Mouse (Mus musculus) MEL (cell line): Measurements from ENCODE around the gene Rbks. TPM values are rescaled to one million over a fixed set of nuclear protein-coding genes. Genes with fewer than 3 reads are reported as not detected.

Experiments
- DNase-seq: peaks from one replicate; pipeline ENCODE4 v3.0.0; 2011; ENCODE audit warnings: low read depth, low spot score
- H3K27ac ChIP-seq: 2 replicates; pipeline ENCODE4 v1.5.1; 2012; ENCODE audit warnings: low read depth, mild to moderate bottlenecking, control low read depth, low read length, moderate library complexity; ENCODE audit not compliant: control insufficient read depth
- H3K27me3 ChIP-seq, 2 experiments: fragments of 150-350 bp in 1 of 2; sonication (generic) in 1 of 2; 2 replicates each; pipeline ENCODE4 v1.6.1; 2012; ENCODE audit warnings: low read length in 2 of 2, mild to moderate bottlenecking in 2 of 2, improper control_type of control experiment in 1 of 2, moderate library complexity in 1 of 2; ENCODE audit not compliant: insufficient read depth in 2 of 2, control insufficient read depth in 1 of 2
- H3K36me3 ChIP-seq, 2 experiments: 2 replicates each; pipeline ENCODE4 v1.6.1; 2012 to 2014; ENCODE audit warnings: low read length in 2 of 2, improper control_type of control experiment in 1 of 2, inconsistent platforms in 1 of 2, mild to moderate bottlenecking in 1 of 2; ENCODE audit not compliant: insufficient read depth in 2 of 2, control insufficient read depth in 1 of 2
- H3K4me1 ChIP-seq, 2 experiments: fragments of 150-350 bp in 1 of 2; sonication (generic) in 1 of 2; 2 replicates each; pipeline ENCODE4 v1.6.1; 2012; ENCODE audit warnings: low read length in 2 of 2, improper control_type of control experiment in 1 of 2, mild to moderate bottlenecking in 1 of 2; ENCODE audit not compliant: insufficient read depth in 2 of 2, control insufficient read depth in 1 of 2
- H3K4me3 ChIP-seq, 2 experiments: fragments of 150-350 bp in 1 of 2; sonication (generic) in 1 of 2; 2 replicates each; pipeline ENCODE4 v1.5.1; 2012; ENCODE audit warnings: low read depth in 2 of 2, low read length in 2 of 2, mild to moderate bottlenecking in 2 of 2, moderate library complexity in 2 of 2, control low read depth in 1 of 2, improper control_type of control experiment in 1 of 2; ENCODE audit not compliant: control insufficient read depth in 1 of 2, insufficient read depth in 1 of 2
- H3K79me2 ChIP-seq: 2 replicates; pipeline ENCODE4 v1.6.1; 2012; ENCODE audit warnings: mild to moderate bottlenecking, low read length, moderate library complexity; ENCODE audit not compliant: control insufficient read depth, poor library complexity, insufficient read depth
- H3K9ac ChIP-seq: 2 replicates; pipeline ENCODE4 v1.6.1; 2012; ENCODE audit warnings: low read depth, mild to moderate bottlenecking, control low read depth, low read length, moderate library complexity; ENCODE audit not compliant: control insufficient read depth, poor library complexity, severe bottlenecking
- H3K9me3 ChIP-seq: fragments of 150-350 bp; sonication (generic); replicated peaks from 2 replicates; pipeline ENCODE4 v1.6.1; 2012; ENCODE audit warnings: mild to moderate bottlenecking, low read length, improper control_type of control experiment, moderate library complexity; ENCODE audit not compliant: insufficient read depth
- BHLHE40 ChIP-seq: IDR thresholded peaks from 2 replicates; pipeline ENCODE4 v1.6.1; 2012; ENCODE audit warnings: low read depth, mild to moderate bottlenecking, inconsistent platforms, low read length, improper control_type of control experiment, borderline replicate concordance
- CHD1 ChIP-seq: IDR thresholded peaks from 2 replicates; pipeline ENCODE4 v1.6.1; 2012; ENCODE audit warnings: low read depth, mild to moderate bottlenecking, inconsistent platforms, low read length, improper control_type of control experiment
- E2F4 ChIP-seq: IDR thresholded peaks from 2 replicates; pipeline ENCODE4 v1.6.1; 2011; ENCODE audit warnings: low read depth, low read length, improper control_type of control experiment, borderline replicate concordance
- EP300 ChIP-seq, 2 experiments: IDR thresholded peaks; 2 replicates each; pipeline ENCODE4 v1.6.1; 2011; ENCODE audit warnings: improper control_type of control experiment in 2 of 2, low read length in 2 of 2, low read depth in 1 of 2, mild to moderate bottlenecking in 1 of 2
- ETS1 ChIP-seq: IDR thresholded peaks from 2 replicates; pipeline ENCODE4 v1.6.1; 2012; ENCODE audit warnings: low read depth, mild to moderate bottlenecking, inconsistent platforms, low read length, improper control_type of control experiment, moderate library complexity
- GATA1 ChIP-seq: IDR thresholded peaks from 2 replicates; pipeline ENCODE4 v1.6.1; 2011; ENCODE audit warnings: low read depth, low read length, improper control_type of control experiment
- JUND ChIP-seq: IDR thresholded peaks from 2 replicates; pipeline ENCODE4 v1.6.1; 2011; ENCODE audit warnings: low read depth, mild to moderate bottlenecking, improper control_type of control experiment, low read length
- KAT2A ChIP-seq: conservative IDR thresholded peaks from 2 replicates; pipeline ENCODE4 v1.6.1; 2012; ENCODE audit warnings: low read depth, low read length, improper control_type of control experiment, inconsistent platforms
- MAFK ChIP-seq: IDR thresholded peaks from 2 replicates; pipeline ENCODE4 v1.6.1; 2011; ENCODE audit warnings: low read depth, mild to moderate bottlenecking, low read length, improper control_type of control experiment, borderline replicate concordance
- MAX ChIP-seq: IDR thresholded peaks from 2 replicates; pipeline ENCODE4 v1.6.1; 2011; ENCODE audit warnings: low read length, improper control_type of control experiment
- MEF2A ChIP-seq: IDR thresholded peaks from 2 replicates; pipeline ENCODE4 v1.6.1; 2014; ENCODE audit warnings: low read depth, mild to moderate bottlenecking, inconsistent platforms, low read length, improper control_type of control experiment; ENCODE audit not compliant: poor library complexity, insufficient replicate concordance, severe bottlenecking; ENCODE audit errors: extremely low read depth
- MYB ChIP-seq: IDR thresholded peaks from 2 replicates; pipeline ENCODE4 v1.6.1; 2011; ENCODE audit warnings: mild to moderate bottlenecking, low read depth, low read length, improper control_type of control experiment
- MYC ChIP-seq: IDR thresholded peaks from 2 replicates; pipeline ENCODE4 v1.6.1; 2011; ENCODE audit warnings: low read depth, mild to moderate bottlenecking, low read length, improper control_type of control experiment, moderate library complexity
- NRF1 ChIP-seq: IDR thresholded peaks from 2 replicates; pipeline ENCODE4 v1.6.1; 2014; ENCODE audit warnings: low read depth, mild to moderate bottlenecking, inconsistent platforms, low read length, improper control_type of control experiment, moderate library complexity; ENCODE audit not compliant: poor library complexity, insufficient read depth, severe bottlenecking
- POLR2A ChIP-seq, 2 experiments: IDR thresholded peaks; 2 replicates each; pipeline ENCODE4 v1.6.1; 2011 to 2012; ENCODE audit warnings: low read length in 2 of 2, mild to moderate bottlenecking in 2 of 2, control low read depth in 1 of 2, improper control_type of control experiment in 1 of 2, low read depth in 1 of 2, moderate library complexity in 1 of 2; ENCODE audit not compliant: control insufficient read depth in 1 of 2, insufficient read depth in 1 of 2, poor library complexity in 1 of 2
- POLR2AphosphoS5 ChIP-seq: IDR thresholded peaks from 2 replicates; pipeline ENCODE4 v1.6.1; 2012; ENCODE audit warnings: low read depth, borderline replicate concordance, mild to moderate bottlenecking, inconsistent platforms, low read length, moderate library complexity, mixed read lengths
- RCOR1 ChIP-seq: IDR thresholded peaks from 2 replicates; pipeline ENCODE4 v1.6.1; 2012; ENCODE audit warnings: low read depth, mild to moderate bottlenecking, inconsistent platforms, low read length, improper control_type of control experiment
- SIN3A ChIP-seq: IDR thresholded peaks from 2 replicates; pipeline ENCODE4 v1.6.1; 2012; ENCODE audit warnings: low read length, improper control_type of control experiment, inconsistent platforms
- TAL1 ChIP-seq: IDR thresholded peaks from 2 replicates; pipeline ENCODE4 v1.6.1; 2012; ENCODE audit warnings: mild to moderate bottlenecking, inconsistent platforms, low read length, moderate library complexity, mixed read lengths
- TBP ChIP-seq: IDR thresholded peaks from 2 replicates; pipeline ENCODE4 v1.8.0; 2011; ENCODE audit warnings: low read depth, low read length, improper control_type of control experiment
- TCF12 ChIP-seq: IDR thresholded peaks from 2 replicates; pipeline ENCODE4 v1.6.1; 2014; ENCODE audit warnings: low read depth, mild to moderate bottlenecking, inconsistent platforms, low read length, improper control_type of control experiment, moderate library complexity
- USF1 ChIP-seq: IDR thresholded peaks from 2 replicates; pipeline ENCODE4 v1.6.1; 2014; ENCODE audit warnings: low read depth, mild to moderate bottlenecking, inconsistent platforms, low read length, improper control_type of control experiment, moderate library complexity
- USF2 ChIP-seq, 2 experiments: IDR thresholded peaks; 2 replicates each; pipeline ENCODE4 v1.6.1; 2011 to 2012; ENCODE audit warnings: improper control_type of control experiment in 2 of 2, low read length in 2 of 2, borderline replicate concordance in 1 of 2, inconsistent platforms in 1 of 2, low read depth in 1 of 2, mild to moderate bottlenecking in 1 of 2; ENCODE audit not compliant: insufficient read depth in 1 of 2
- ZKSCAN1 ChIP-seq: IDR thresholded peaks from 2 replicates; pipeline ENCODE4 v1.6.1; 2012; ENCODE audit warnings: low read depth, mild to moderate bottlenecking, inconsistent platforms, low read length, improper control_type of control experiment, moderate library complexity
- ZMIZ1 ChIP-seq: IDR thresholded peaks from 2 replicates; pipeline ENCODE4 v1.6.1; 2012; ENCODE audit warnings: low read depth, mild to moderate bottlenecking, inconsistent platforms, low read length, improper control_type of control experiment, moderate library complexity
- ZNF384 ChIP-seq: IDR thresholded peaks from 2 replicates; pipeline ENCODE4 v1.6.1; 2012; ENCODE audit warnings: low read depth, mild to moderate bottlenecking, inconsistent platforms, low read length, improper control_type of control experiment
- polyA plus RNA-seq, 2 experiments: library from polyadenylated mRNA; stranded (reverse) in 1 of 2; unstranded in 1 of 2; fragments of >175 nt in 1 of 2; fragments of >200 nt in 1 of 2; gene quantifications; 2 replicates each; pipeline versions ENCODE4 v1.2.1 to v1.2.4; 2012; ENCODE audit warnings: low replicate concordance in 2 of 2, low read depth in 1 of 2; ENCODE audit not compliant: insufficient read length in 2 of 2, insufficient read depth in 1 of 2, missing spikeins in 1 of 2
- total RNA-seq: library from RNA; depleted of rRNA; stranded (reverse); fragments of 300-350 nt; gene quantifications from 2 replicates; pipeline ENCODE4 v1.2.3, GENCODE M21; 2012

Rbks gene
- total and polyA plus RNA-seq, 3 experiments: 34.3 to 47.4 TPM; not detected in 1

- no peaks in the 10 kb centered on the region for H3K9me3 ChIP-seq
- peak; percentile 81 for DNase-seq
- no peaks in the 10 kb centered on the region for H3K27me3 ChIP-seq
- peak overlapping the region; percentile 88 for H3K27ac ChIP-seq
- H3K9ac ChIP-seq: peak overlapping the region; percentile 81
- peaks cover 0 to 49% of the 10 kb centered on the region in 2 experiments; a peak in 2 of 4 replicates for H3K36me3 ChIP-seq
- peak overlapping the region; percentile 72 to 86 for H3K4me3 ChIP-seq
- TF ChIP-seq MYC (peak; percentile 50; the same call in 1 of the 2 replicates), ZKSCAN1 (no peak), RCOR1 (peak; percentile 66; the same call in 1 of the 2 replicates), KAT2A (no peak), MAFK (no peak), MYB (no peak), GATA1 (peak; percentile 87), POLR2A (IDR thresholded peaks at IDR 0.05; ENCODE audit: control insufficient read depth in 1 of 2, insufficient read depth in 1 of 2, low read depth in 1 of 2, low read length in 2 of 2, poor library complexity in 1 of 2) (peak in 1 of 2 experiments; percentile 20; a peak in 2 of 4 replicates), TCF12 (0 out of 2 replicates have a peak, but pooled peaks have one; percentile 37), TBP (peak; percentile 80), MAX (0 out of 2 replicates have a peak, but pooled peaks have one; percentile 3), JUND (peak; percentile 87), ETS1 (peak; percentile 44; the same call in 1 of the 2 replicates), NRF1 (no peak)
- H3K4me1 ChIP-seq: peaks cover 14 to 58% of the 10 kb centered on the region in 2 experiments
- peaks cover 31% of the 10 kb centered on the region for H3K79me2 ChIP-seq
Measured at GRCm38 (mm10) chr5:31597430-31597944, 99.9 kb downstream of the Rbks start.

DNA sequence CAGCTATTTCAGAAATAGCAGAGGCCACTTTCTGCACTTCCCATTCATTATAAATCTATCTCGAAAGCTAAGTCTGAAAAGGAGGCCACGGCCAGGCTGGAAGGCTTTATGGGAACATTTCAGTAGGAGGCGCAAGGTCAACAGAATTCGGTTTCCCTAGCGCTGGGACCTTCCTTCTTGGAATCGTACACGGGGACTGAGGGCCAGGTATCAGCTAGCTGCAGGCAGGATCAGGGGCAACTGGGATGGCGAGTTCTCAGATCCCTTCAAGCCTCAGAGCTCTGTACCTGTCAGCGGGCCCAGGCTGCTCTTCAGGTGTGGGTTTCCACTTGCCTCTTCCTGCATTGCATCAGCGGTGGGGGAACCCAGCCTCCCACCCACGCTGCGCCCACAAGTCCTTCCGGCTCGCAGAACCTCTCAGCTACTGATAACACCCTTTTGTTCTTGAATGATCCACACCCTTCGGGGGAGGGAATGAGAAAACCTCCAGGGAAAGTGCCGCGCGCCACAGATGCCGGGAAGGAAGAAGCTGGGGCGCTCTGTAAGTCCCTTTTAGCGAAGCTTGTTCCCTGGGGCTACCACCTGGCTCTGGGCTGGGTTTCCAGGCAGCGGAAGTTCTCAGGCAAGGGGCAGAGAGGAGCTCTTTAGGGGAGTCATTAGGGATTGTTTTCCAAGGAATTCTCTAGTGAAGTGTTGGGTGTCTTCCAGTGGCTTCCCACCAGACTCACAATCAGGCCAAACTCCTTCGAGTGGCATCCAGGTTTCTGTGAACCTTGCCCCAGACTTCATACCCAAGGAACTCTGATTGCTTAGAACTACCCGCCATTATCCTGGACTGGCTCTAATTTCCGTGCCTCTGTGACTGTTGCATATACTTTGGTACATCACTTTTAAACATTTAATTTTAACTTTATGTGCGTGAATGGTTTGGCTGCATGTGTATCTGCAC is 100.7 kb downstream of the Rbks start, which contains the start of gene Mrpl33:
Gene Mrpl33, plus strand, starts transcription at position 455 of the 949 bp plus-strand sequence.
- peak within 1 kb of the TSS; percentile 81 for H3K9ac ChIP-seq
- H3K9me3 ChIP-seq: no peaks in the 10 kb centered on the region
- peaks cover 0 to 43% of the 10 kb centered on the region in 2 experiments; a peak in 2 of 4 replicates for H3K36me3 ChIP-seq
- H3K79me2 ChIP-seq: peaks cover 31% of the 10 kb centered on the region
- H3K27me3 ChIP-seq: no peaks in the 10 kb centered on the region
- peak; percentile 97 for DNase-seq
- H3K4me1 ChIP-seq: peaks cover 10 to 51% of the 10 kb centered on the region in 2 experiments
- H3K4me3 ChIP-seq: peak within 1 kb of the TSS; percentile 72 to 86
- peak within 1 kb of the TSS; percentile 88 for H3K27ac ChIP-seq
- TF ChIP-seq POLR2AphosphoS5 (no peak), E2F4 (0 out of 2 replicates have a peak, but pooled peaks have one; percentile 18), MEF2A (peak; percentile 68; the same call in 1 of the 2 replicates), BHLHE40 (0 out of 2 replicates have a peak, but pooled peaks have one; percentile 23), USF1 (no peak), ZKSCAN1 (no peak), MAX (peak; percentile 90), ZMIZ1 (peak; percentile 92), USF2 (IDR thresholded peaks at IDR 0.05; ENCODE audit: borderline replicate concordance in 1 of 2, insufficient read depth in 1 of 2, low read depth in 1 of 2, low read length in 2 of 2) (no peak), KAT2A (peak; percentile 69), TAL1 (no peak), ZNF384 (no peak), CHD1 (0 out of 2 replicates have a peak, but pooled peaks have one; percentile 9), MYB (peak; percentile 46; the same call in 1 of the 2 replicates), EP300 (IDR thresholded peaks at IDR 0.05; ENCODE audit: low read depth in 1 of 2, low read length in 2 of 2) (peak; percentile 84 to 96), TCF12 (peak; percentile 86), SIN3A (peak; percentile 97)
